Mouse (Mus musculus) granulocyte monocyte progenitor cell, adult 5-6 weeks (primary cell): ENCODE measurements around the gene Htra2. TPM values are rescaled to one million over a fixed set of nuclear protein-coding genes. Genes with fewer than 3 reads are reported as not detected.
A peak's percentile ranks its signal among the peaks of the same experiment; 100 is the strongest.

Source experiments
- ATAC-seq: replicated peaks from 2 replicates; pipeline ENCODE4 v1.8.0; 2016; ENCODE audit warnings: mild to moderate bottlenecking, moderate TSS enrichment, inconsistent platforms; ENCODE audit not compliant: poor library complexity, severe bottlenecking
- total RNA-seq, 2 experiments: library from RNA; stranded (forward) in 1 of 2; stranded (reverse) in 1 of 2; fragments of 200-712, 200-1000 nt in 1 of 2; fragments of >200 nt in 1 of 2; fragmentation: Nextera tagmentation in 1 of 2; gene quantifications; 2 replicates each; pipeline ENCODE4 v1.2.3; 2014 to 2017

The Htra2 gene
- total RNA-seq, 2 experiments from 2014 or later, result 81.3 to 114 TPM

DNA sequence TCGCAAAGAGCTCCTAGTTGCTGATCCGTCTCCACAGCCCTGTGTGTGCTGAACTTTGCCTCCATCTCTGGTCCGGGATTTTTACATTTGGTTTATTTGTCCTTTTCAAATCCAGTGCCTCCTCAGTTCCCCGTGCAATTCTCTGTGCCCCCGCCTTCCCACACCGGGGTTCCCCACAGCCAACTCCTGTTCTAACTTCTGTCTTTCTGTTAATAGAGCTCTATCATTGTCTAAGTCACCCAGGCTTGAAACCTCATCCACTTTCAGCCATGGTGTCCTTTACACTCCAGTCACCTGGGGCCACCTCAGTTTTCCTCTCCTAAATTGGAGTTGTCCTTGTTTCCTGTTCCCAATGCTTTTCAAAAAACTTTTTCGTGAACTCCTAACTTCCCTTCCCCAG, 43.8 kb downstream of the Htra2 start:
- no peak for ATAC-seq

DNA sequence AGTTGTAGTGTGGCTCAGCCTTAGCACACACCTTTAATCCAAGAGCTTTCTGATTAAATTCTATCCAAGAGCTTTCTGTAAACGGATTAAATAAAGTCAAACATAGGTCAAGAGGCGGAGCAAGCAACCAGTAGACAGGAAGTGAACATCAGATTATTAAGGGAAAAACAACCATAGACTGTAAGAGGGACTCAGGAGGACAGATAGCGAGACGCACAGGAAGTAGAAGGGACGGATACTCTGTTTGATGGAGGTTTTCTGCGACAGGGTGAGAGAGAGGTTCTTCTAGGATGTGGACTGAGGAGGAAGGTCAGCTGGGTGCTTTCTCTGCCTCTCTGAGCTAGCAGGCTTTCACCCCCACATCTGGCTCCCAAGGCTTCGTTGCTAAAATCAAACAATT, 45.1 kb downstream of the Htra2 start:
- no peak for ATAC-seq

DNA sequence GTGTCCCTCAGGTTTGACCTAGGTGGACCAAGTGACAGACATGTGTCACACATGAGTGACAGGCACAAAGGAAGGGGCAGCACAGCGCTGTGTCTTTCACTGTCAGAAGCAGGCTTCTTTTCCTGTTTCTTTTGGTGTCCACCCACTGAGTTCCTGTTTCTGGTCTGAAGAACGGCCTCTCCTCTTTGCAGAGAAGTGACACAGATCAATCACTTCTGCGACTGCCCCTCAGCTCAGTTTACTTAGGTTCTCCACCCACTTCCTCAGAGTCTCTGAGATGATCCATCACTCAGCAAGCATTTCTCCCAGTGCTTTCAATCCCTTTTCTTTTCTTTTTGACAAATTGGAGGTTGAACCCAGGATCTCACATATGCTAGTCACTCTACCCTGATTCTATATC, 46.4 kb downstream of the Htra2 start:
- ATAC-seq, result peak; percentile 43

DNA sequence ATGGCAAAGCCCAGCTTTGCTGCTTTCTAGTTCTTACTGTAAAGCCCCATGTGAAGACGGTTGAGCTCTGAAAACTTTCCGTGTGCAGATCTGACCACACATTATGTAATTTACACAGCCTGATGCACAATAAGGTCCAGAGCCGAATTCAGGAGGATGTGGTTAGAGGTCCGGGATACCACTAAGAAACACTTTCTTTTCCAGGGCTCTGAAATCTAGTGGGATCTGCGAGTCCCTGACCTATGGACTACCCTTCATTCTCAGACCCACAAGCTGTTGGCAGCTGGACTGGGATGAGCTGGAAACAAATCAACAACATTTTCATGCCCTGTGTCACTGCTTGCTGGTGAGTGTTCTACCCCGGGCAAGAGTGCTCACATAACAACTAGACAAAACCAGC, 49.0 kb downstream of the Htra2 start:
- peak; percentile 64 for ATAC-seq

DNA sequence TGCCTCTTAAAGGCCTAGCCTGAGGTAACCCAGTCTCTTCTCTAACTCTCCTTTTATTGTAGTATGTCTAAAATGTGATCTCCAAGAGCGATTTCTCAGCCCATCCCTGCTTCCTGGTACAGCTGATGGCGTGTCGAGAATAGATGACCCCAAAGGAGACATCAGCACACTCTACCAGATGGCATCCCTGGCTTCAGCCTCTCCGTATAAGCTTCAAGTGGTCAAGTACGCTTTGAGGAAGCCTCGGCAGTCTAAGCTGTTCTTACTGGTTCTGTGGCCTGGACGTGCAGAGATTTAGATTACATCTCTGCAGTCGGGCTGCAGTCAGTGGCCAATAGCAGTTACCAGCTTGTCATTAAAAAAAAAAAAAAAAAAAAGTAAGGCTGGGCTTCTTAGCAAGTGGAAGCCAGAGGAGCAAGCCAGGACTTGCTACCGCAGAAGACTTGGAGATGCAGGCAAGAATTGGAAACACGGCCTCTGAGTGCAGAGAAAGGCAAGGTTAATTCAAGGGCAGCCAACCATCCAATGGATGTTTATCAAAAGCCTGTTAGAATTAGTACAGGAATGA, 49.5 kb downstream of the Htra2 start:
- ATAC-seq, result no peak

DNA sequence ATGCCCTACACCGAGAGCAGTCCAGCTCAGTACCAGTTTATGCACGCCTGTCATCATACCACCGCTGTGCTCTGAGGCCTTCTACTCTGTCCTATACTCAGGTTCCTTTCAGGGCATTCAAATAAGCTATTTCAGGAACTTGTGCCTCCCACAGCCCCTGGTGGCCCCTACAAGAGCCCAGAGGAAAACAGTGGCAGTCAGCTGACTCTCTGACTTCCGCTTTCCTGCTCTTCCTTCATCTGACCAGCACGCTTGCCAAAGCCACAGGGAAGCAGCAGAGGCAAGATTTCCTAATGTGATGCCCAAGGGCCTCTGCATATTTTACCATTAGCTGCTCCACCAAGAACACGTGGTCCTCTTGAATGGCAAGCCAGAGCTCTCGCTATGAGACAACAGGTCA, 50.2 kb downstream of the Htra2 start:
- peak; percentile 85 for ATAC-seq

DNA sequence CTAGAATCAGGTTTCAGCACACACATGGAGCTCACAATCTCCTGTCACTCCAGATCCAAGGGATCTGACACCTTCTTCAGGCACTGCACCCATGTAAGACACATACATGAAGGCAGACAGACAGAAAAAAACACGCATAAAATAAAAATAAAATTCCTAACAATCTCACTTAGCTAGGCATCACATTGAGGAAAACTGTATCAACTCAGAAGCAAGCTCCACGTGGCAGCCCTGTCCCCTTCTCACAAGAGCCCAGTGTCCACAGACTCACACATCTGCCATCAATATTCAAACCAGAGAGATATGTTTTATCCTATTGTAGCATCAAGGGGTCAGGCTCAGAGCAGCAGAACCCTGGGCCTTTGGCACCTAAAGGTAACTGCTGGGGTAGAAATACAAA, 50.8 kb downstream of the Htra2 start:
- no peak for ATAC-seq

DNA sequence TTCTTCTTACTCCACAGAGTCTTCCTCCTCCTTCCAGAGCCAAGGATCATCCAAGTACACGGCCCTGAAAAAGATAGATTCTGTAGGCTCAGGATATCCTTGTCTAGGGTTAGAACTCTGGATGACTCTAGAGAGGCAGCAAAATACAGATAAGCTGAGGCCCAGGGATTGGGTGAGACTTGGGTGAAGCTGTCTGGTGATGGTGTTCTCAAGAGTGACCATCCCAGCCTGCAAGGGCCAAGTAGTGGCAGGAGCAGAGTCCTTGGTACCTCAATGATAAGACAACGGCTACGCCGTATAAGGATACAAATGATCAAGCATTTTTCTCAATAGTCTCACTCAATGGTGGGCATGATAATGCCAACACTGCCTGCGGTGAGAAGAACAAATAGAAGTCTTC, 51.2 kb downstream of the Htra2 start:
- no peak for ATAC-seq

DNA sequence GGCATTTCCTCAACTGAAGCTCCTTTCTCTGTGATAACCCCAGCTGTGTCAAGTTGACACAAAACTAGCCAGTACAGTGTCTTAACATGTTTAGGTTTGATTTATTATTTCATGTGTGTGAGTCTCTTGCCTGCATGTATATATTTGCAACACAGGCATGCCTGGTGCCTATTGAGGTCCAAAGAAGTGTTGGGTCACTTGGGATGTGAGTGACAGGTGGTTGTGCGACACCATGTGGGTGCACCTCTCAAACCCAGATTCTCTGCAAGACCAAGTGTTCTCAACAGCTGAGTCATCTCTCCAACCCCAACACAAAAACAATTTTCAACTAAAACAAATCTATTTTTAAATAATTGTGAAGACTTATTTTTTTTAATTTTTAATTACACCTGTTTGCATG, 52.0 kb downstream of the Htra2 start:
- ATAC-seq, result no peak

Other genes starting within 250 kb of the Htra2 start
- gene Sema4f, start 115.5 kb downstream of the Htra2 start, total RNA-seq (2014; fragmentation: Nextera tagmentation), result not detected in 2 replicates
- gene Sema4f, start 115.5 kb downstream of the Htra2 start, total RNA-seq (2017), result not detected in 2 replicates
- gene M1ap, start 108.4 kb downstream of the Htra2 start, total RNA-seq (2014; fragmentation: Nextera tagmentation), result 2.2 TPM in 1 of 2 replicates, not detected in the other
- 2.7 and 6.3 TPM in 2 replicates for gene M1ap, start 108.4 kb downstream of the Htra2 start, total RNA-seq (2017)
- 18.7 and 25.8 TPM in 2 replicates for gene Dok1, start 21.8 kb downstream of the Htra2 start, total RNA-seq (2014; fragmentation: Nextera tagmentation)
- gene Dok1, start 21.8 kb downstream of the Htra2 start, total RNA-seq (2017), result 9.0 and 16.1 TPM in 2 replicates
- gene Loxl3, start 21.1 kb downstream of the Htra2 start, total RNA-seq (2014; fragmentation: Nextera tagmentation), result 9.0 TPM in 1 of 2 replicates, not detected in the other
- 0.46 and 2.2 TPM in 2 replicates for gene Loxl3, start 21.1 kb downstream of the Htra2 start, total RNA-seq (2017)
- gene Aup1, start 752 bp downstream of the Htra2 start, total RNA-seq (2014; fragmentation: Nextera tagmentation), result 235 and 242 TPM in 2 replicates
- gene Aup1, start 752 bp downstream of the Htra2 start, total RNA-seq (2017), result 120 and 136 TPM in 2 replicates
- gene Dqx1, start 2.6 kb upstream of the Htra2 start, total RNA-seq (2014; fragmentation: Nextera tagmentation), result 0.81 and 2.4 TPM in 2 replicates
- gene Dqx1, start 2.6 kb upstream of the Htra2 start, total RNA-seq (2017), result 1.1 and 1.6 TPM in 2 replicates
- gene Tlx2, start 15.0 kb upstream of the Htra2 start, total RNA-seq (2014; fragmentation: Nextera tagmentation), result not detected in 2 replicates
- gene Tlx2, start 15.0 kb upstream of the Htra2 start, total RNA-seq (2017), result not detected in 2 replicates
- 20.3 and 24.6 TPM in 2 replicates for gene Pcgf1, start 22.6 kb upstream of the Htra2 start, total RNA-seq (2014; fragmentation: Nextera tagmentation)
- 10.9 and 11.5 TPM in 2 replicates for gene Pcgf1, start 22.6 kb upstream of the Htra2 start, total RNA-seq (2017)
- not detected in 2 replicates for gene Lbx2, start 31.1 kb upstream of the Htra2 start, total RNA-seq (2014; fragmentation: Nextera tagmentation)
- gene Lbx2, start 31.1 kb upstream of the Htra2 start, total RNA-seq (2017), result 1.3 TPM in 1 of 2 replicates, not detected in the other
- gene Ccdc142, start 46.3 kb upstream of the Htra2 start, total RNA-seq (2014; fragmentation: Nextera tagmentation), result 2.8 and 8.2 TPM in 2 replicates
- 2.5 and 5.7 TPM in 2 replicates for gene Ccdc142, start 46.3 kb upstream of the Htra2 start, total RNA-seq (2017)
- 2.0 and 6.3 TPM in 2 replicates for gene Gm42688, start 46.3 kb upstream of the Htra2 start, total RNA-seq (2014; fragmentation: Nextera tagmentation)
- gene Gm42688, start 46.3 kb upstream of the Htra2 start, total RNA-seq (2017), result 2.6 TPM in 2 replicates
- gene Mrpl53, start 53.8 kb upstream of the Htra2 start, total RNA-seq (2014; fragmentation: Nextera tagmentation), result 48.6 and 78.4 TPM in 2 replicates
- 14.6 and 29.1 TPM in 2 replicates for gene Mrpl53, start 53.8 kb upstream of the Htra2 start, total RNA-seq (2017)
- gene Mogs, start 60.2 kb upstream of the Htra2 start, total RNA-seq (2014; fragmentation: Nextera tagmentation), result 90.1 and 93.4 TPM in 2 replicates
- gene Mogs, start 60.2 kb upstream of the Htra2 start, total RNA-seq (2017), result 137 and 158 TPM in 2 replicates
- 31.4 and 38.9 TPM in 2 replicates for gene Wbp1, start 66.3 kb upstream of the Htra2 start, total RNA-seq (2014; fragmentation: Nextera tagmentation)
- gene Wbp1, start 66.3 kb upstream of the Htra2 start, total RNA-seq (2017), result 77.6 and 91.3 TPM in 2 replicates
- 17.2 and 22.8 TPM in 2 replicates for gene Ino80b, start 70.2 kb upstream of the Htra2 start, total RNA-seq (2014; fragmentation: Nextera tagmentation)
- gene Ino80b, start 70.2 kb upstream of the Htra2 start, total RNA-seq (2017), result 32.9 and 47.6 TPM in 2 replicates
- 5.1 and 8.7 TPM in 2 replicates for gene Rtkn, start 80.2 kb upstream of the Htra2 start, total RNA-seq (2014; fragmentation: Nextera tagmentation)
- gene Rtkn, start 80.2 kb upstream of the Htra2 start, total RNA-seq (2017), result 2.1 and 5.0 TPM in 2 replicates
- gene Wdr54, start 101.1 kb upstream of the Htra2 start, total RNA-seq (2014; fragmentation: Nextera tagmentation), result not detected in 2 replicates
- gene Wdr54, start 101.1 kb upstream of the Htra2 start, total RNA-seq (2017), result 0.04 TPM in 1 of 2 replicates, not detected in the other
- gene 1700003E16Rik, start 101.1 kb upstream of the Htra2 start, total RNA-seq (2014; fragmentation: Nextera tagmentation), result 0.51 TPM in 1 of 2 replicates, not detected in the other
- not detected in 2 replicates for gene 1700003E16Rik, start 101.1 kb upstream of the Htra2 start, total RNA-seq (2017)
- gene Dctn1, start 110.6 kb upstream of the Htra2 start, total RNA-seq (2014; fragmentation: Nextera tagmentation), result 27.3 and 71.9 TPM in 2 replicates
- gene Dctn1, start 110.6 kb upstream of the Htra2 start, total RNA-seq (2017), result 69.4 and 69.5 TPM in 2 replicates
- not detected in 2 replicates for gene Slc4a5, start 164.6 kb upstream of the Htra2 start, total RNA-seq (2014; fragmentation: Nextera tagmentation)
- gene Slc4a5, start 164.6 kb upstream of the Htra2 start, total RNA-seq (2017), result 0.13 TPM in 1 of 2 replicates, not detected in the other